Mouse (Mus musculus) liver, adult 2 months (tissue): ENCODE data around the gene Zfp37. TPM values are rescaled to one million over a fixed set of nuclear protein-coding genes. Genes with fewer than 3 reads are reported as not detected.

Experiments
- DNase-seq: peaks from one replicate; pipeline ENCODE4 v3.0.0-alpha.2; 2011; ENCODE audit warnings: low read depth, low spot score; ENCODE audit errors: extremely low read depth
- H3K27ac ChIP-seq: fragments of 200-500 bp; replicated peaks from 2 replicates; pipeline ENCODE4 v1.5.1; 2012; ENCODE audit warnings: low read depth, mild to moderate bottlenecking, control low read depth, inconsistent platforms, low read length; ENCODE audit not compliant: insufficient read depth
- H3K27me3 ChIP-seq: fragments of 200-500 bp; 2 replicates; pipeline ENCODE4 v1.6.1; 2012; ENCODE audit warnings: mild to moderate bottlenecking, moderate library complexity, low read length, inconsistent platforms; ENCODE audit not compliant: control insufficient read depth, insufficient read depth
- H3K36me3 ChIP-seq: fragments of 200-500 bp; 2 replicates; pipeline ENCODE4 v1.6.1; 2012; ENCODE audit warnings: low read length, inconsistent platforms; ENCODE audit not compliant: control insufficient read depth, insufficient read depth
- H3K4me1 ChIP-seq: fragments of 200-500 bp; 2 replicates; pipeline ENCODE4 v1.6.1; 2011; ENCODE audit warnings: low read length; ENCODE audit not compliant: control insufficient read depth, insufficient read depth
- H3K4me3 ChIP-seq: fragments of 200-500 bp; 2 replicates; pipeline ENCODE4 v1.5.1; 2011; ENCODE audit warnings: low read depth, mild to moderate bottlenecking, control low read depth, low read length, moderate library complexity; ENCODE audit not compliant: insufficient read depth
- H3K79me2 ChIP-seq: fragments of 200-500 bp; 2 replicates; pipeline ENCODE4 v1.6.1; 2012; ENCODE audit warnings: inconsistent platforms, mild to moderate bottlenecking, low read length, moderate library complexity; ENCODE audit not compliant: control insufficient read depth, insufficient read depth
- H3K9ac ChIP-seq: fragments of 200-500 bp; 2 replicates; pipeline ENCODE4 v1.6.1; 2012; ENCODE audit warnings: low read depth, mild to moderate bottlenecking, control low read depth, inconsistent platforms, low read length
- CTCF ChIP-seq: fragments of 200-500 bp; IDR thresholded peaks from 2 replicates; pipeline ENCODE4 v1.5.1; 2011; ENCODE audit warnings: low read depth, low read length, control low read depth
- POLR2A ChIP-seq: fragments of 200-500 bp; IDR thresholded peaks from 2 replicates; pipeline ENCODE4 v1.6.1; 2011; ENCODE audit warnings: low read length, control low read depth; ENCODE audit not compliant: insufficient read depth; ENCODE audit errors: extremely low read depth
- WGBS: fragments of 180-500 bp; shearing (Covaris S2); methylation state at CpG from one replicate; pipeline ENCODE4 v1.1.7; 2018; 5-methylcytosine and 5-hydroxymethylcytosine counted together
- polyA plus RNA-seq: library from polyadenylated mRNA; depleted of rRNA; stranded (reverse); fragments of >200 nt; gene quantifications from 2 replicates; pipeline ENCODE4 v1.2.3, GENCODE M21; 2012
- total RNA-seq: library from RNA; depleted of rRNA; stranded (reverse); fragments of >200 nt; gene quantifications from 2 replicates; pipeline ENCODE4 v1.2.3, GENCODE M21; 2014

Zfp37 gene
- total and polyA plus RNA-seq, 2 experiments = 0.06 to 0.37 TPM

DNA sequence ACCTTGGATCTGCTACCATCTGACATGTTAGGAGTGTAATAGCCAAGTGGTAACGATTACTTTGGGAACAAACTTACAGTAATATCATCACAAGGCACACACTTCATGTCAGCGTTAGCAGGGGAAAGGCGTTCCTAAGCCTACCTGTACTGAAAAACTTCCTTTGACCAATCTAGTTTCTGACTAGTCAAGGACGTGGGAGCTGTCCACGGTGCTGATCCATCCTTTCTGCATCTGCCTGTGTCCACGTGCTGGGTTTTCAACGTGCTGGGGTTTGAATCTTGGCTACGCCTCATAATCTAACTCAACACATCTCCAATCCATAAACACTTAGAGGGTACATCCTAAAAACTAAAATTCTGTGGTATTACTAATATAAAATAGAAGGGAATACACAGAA, 26.1 kb upstream of the Zfp37 start:
- no peak overlapping the region for H3K27ac ChIP-seq
- H3K4me1 ChIP-seq = no peaks in the 10 kb centered on the region
- H3K79me2 ChIP-seq = no peaks in the 10 kb centered on the region
- H3K36me3 ChIP-seq = no peaks in the 10 kb centered on the region
- no peak for TF ChIP-seq CTCF
- TF ChIP-seq POLR2A = no peak
- no peak overlapping the region for H3K9ac ChIP-seq
- no peak overlapping the region for H3K4me3 ChIP-seq
- peak; percentile 11 for DNase-seq
- WGBS = 21% methylated on average over 8 of the region's 8 CpGs
- no peaks in the 10 kb centered on the region for H3K27me3 ChIP-seq

DNA sequence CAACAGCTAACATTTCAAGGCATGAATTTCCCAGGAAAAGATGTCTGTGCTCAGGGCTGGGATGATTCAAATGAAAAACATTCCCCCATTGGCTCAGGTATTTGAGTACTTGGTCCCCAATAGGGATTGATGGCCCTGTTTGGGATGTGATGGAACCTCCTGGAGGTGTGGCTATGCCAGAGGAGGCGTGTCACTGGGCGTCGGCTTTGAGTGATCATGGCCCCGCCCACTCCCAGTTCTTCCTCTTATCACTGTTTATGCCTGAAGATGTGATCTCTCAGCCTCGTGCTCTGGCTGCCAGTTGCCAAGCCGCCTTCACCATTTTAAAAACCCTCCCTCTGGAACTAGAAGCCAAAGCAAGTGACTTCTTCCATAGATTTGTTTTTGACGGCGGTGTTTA, 23.7 kb upstream of the Zfp37 start:
- no peaks in the 10 kb centered on the region for H3K4me1 ChIP-seq
- no peak overlapping the region for H3K4me3 ChIP-seq
- whole genome bisulfite sequencing = 58% methylated on average over 8 of the region's 8 CpGs
- H3K79me2 ChIP-seq = no peaks in the 10 kb centered on the region
- H3K36me3 ChIP-seq = no peaks in the 10 kb centered on the region
- DNase-seq = no peak
- no peak for TF ChIP-seq CTCF
- no peak for TF ChIP-seq POLR2A
- no peaks in the 10 kb centered on the region; the same call in 1 of the 2 replicates for H3K27me3 ChIP-seq
- no peak overlapping the region for H3K9ac ChIP-seq
- no peak overlapping the region for H3K27ac ChIP-seq

DNA sequence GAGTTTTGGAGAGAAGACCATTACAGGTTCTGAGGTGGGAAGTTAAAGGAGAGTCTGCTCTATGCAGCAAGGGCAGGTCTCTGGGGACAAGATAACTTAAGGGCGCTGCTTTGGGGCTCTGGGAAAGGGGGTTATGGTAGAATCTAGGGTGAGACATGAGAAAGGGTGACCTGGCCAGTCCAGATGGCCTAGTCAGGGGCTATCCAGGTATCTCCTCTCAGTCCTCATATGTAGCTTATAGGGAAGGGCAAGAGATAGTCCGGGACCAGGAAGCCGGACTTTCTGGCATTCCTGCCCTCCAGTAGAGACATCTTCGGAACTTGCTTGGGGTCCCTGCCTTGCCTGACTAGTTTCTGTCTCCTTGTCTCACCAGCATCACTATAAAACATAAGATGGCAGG, 20.9 kb upstream of the Zfp37 start:
- Histone ChIP-seq H3K27ac (no peak overlapping the region), H3K4me1 (no peaks in the 10 kb centered on the region), H3K4me3 (no peak overlapping the region), H3K36me3 (no peaks in the 10 kb centered on the region), H3K27me3 (no peaks in the 10 kb centered on the region; the same call in 1 of the 2 replicates), H3K79me2 (no peaks in the 10 kb centered on the region), H3K9ac (no peak overlapping the region)
- no peak for TF ChIP-seq POLR2A
- TF ChIP-seq CTCF = no peak
- DNase-seq = no peak
- 89% methylated on average over 4 of the region's 4 CpGs for WGBS

DNA sequence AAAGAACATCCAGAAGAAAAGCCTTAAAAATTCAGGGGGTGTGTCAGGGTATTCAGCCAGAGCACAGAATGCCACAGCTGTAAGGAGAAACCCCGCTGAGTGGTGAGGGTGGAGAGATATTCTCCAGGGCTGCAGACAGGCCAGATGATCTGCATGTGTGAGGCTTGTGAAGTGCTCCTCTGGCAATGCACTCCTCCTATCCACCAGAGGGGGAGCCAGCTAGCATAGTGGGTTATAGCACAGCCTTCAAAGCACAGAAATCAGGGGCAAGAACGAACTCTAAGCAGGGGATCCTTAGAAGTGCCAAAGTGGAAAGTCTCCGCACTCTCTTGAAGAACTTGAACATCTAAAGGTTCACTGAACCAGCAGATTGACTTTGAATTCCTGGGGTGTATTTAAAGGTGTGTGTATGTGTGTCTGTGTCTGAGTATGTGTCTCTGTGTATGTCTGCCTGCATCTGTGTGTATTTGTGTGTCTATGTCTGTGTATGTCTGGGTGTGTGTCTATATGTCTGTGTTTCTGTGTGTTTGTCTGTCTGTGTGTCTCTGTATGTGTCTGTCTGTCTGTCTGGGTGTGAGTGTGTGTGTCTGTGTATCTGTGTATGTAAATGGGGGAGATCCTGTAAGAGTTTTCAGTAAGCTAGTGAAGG, 20.2 kb upstream of the Zfp37 start:
- no peak overlapping the region for H3K4me3 ChIP-seq
- no peak for DNase-seq
- no peak overlapping the region for H3K9ac ChIP-seq
- TF ChIP-seq POLR2A = no peak
- TF ChIP-seq CTCF = peak; percentile 26; the same call in 1 of the 2 replicates
- no peaks in the 10 kb centered on the region for H3K4me1 ChIP-seq
- no peaks in the 10 kb centered on the region for H3K79me2 ChIP-seq
- WGBS = 66% methylated on average over 3 of the region's 3 CpGs
- H3K27me3 ChIP-seq = no peaks in the 10 kb centered on the region; the same call in 1 of the 2 replicates
- no peaks in the 10 kb centered on the region for H3K36me3 ChIP-seq
- no peak overlapping the region for H3K27ac ChIP-seq

DNA sequence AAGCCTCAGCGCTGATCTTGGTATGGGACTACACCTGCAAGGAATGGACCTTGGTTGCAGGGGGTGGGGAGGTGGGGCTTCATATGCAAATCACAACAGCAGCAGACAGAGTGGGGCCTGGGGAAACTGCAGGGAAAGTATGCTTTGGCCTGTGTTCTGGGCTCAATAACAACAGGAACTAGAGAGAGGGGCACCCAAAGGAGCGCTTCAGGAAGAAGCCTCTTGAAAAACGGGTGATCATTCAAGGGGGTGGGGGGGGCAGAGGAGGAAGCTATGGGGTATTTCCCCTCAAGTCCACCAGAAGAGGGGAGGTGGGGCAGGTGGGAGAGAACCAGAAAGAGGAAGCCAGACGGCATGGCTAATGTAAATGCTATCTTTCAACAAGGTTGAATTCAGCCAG, 17.5 kb upstream of the Zfp37 start:
- WGBS = 50% methylated on average over 4 of the region's 4 CpGs

DNA sequence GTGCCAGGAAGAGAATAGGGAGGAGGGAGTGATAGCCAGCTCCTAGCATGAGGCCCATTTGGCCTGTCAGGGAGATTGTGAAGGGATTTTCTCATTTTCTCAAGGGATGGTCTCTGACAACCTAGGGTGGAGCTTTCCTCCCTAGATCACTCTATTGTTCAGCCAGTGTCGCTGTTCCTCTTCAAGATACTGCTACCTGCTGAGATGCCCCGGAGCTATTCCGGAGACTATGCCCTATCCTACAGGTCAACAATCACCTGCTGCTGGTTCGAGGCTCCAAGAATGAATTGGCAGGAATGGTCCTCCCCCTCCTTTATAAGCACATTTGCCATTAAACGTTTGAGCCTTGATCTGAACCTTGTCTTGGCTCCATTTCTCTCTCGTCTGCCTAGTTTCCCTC, 9.7 kb upstream of the Zfp37 start:
- 67% methylated on average over 6 of the region's 6 CpGs for WGBS
- H3K4me3 ChIP-seq = no peak overlapping the region
- H3K4me1 ChIP-seq = no peaks in the 10 kb centered on the region
- no peaks in the 10 kb centered on the region for H3K27me3 ChIP-seq
- no peaks in the 10 kb centered on the region for H3K79me2 ChIP-seq
- no peak overlapping the region for H3K27ac ChIP-seq
- H3K36me3 ChIP-seq = no peaks in the 10 kb centered on the region
- no peak for DNase-seq
- no peak overlapping the region for H3K9ac ChIP-seq
- TF ChIP-seq CTCF = no peak
- TF ChIP-seq POLR2A = no peak

More for the DNA sequence above, 17.5 kb upstream of the Zfp37 start:
- no peak for DNase-seq
- H3K36me3 ChIP-seq = no peaks in the 10 kb centered on the region
- H3K79me2 ChIP-seq = no peaks in the 10 kb centered on the region
- no peak overlapping the region for H3K27ac ChIP-seq
- H3K9ac ChIP-seq = no peak overlapping the region
- no peaks in the 10 kb centered on the region; the same call in 1 of the 2 replicates for H3K27me3 ChIP-seq
- no peak for TF ChIP-seq POLR2A
- TF ChIP-seq CTCF = no peak
- no peaks in the 10 kb centered on the region for H3K4me1 ChIP-seq
- H3K4me3 ChIP-seq = no peak overlapping the region
